Mouse (Mus musculus): ENCODE measurements around the gene Prkar1b.

Prkar1b gene

GRCm38 (mm10) chr5:139146476-139147075 is 3.2 kb downstream of the Prkar1b start:
- DNase-seq (ENCODE audit: low spot score) = no peak

GRCm38 (mm10) chr5:139145726-139146125 is 4.1 kb downstream of the Prkar1b start:
- DNase-seq (ENCODE audit: low spot score) = no peak

- no peak for DNase-seq (ENCODE audit: low spot score)
Measured at GRCm38 (mm10) chr5:139143890-139144289, 5.9 kb downstream of the Prkar1b start.

GRCm38 (mm10) chr5:139141326-139141725 is 8.5 kb downstream of the Prkar1b start:
- no peak for DNase-seq (ENCODE audit: low spot score)

GRCm38 (mm10) chr5:139140589-139140988 is 9.2 kb downstream of the Prkar1b start:
- no peak for DNase-seq (ENCODE audit: low spot score)

- no peak for DNase-seq (ENCODE audit: low spot score)
Measured at GRCm38 (mm10) chr5:139138926-139139472, 10.8 kb downstream of the Prkar1b start.

- DNase-seq (ENCODE audit: low spot score) = no peak
Measured at GRCm38 (mm10) chr5:139138261-139138925, 11.4 kb downstream of the Prkar1b start.

- no peak for DNase-seq (ENCODE audit: low spot score)
Measured at GRCm38 (mm10) chr5:139137176-139137575, 12.6 kb downstream of the Prkar1b start.

- no peak for DNase-seq (ENCODE audit: low spot score)
Measured at GRCm38 (mm10) chr5:139136341-139136740, 13.5 kb downstream of the Prkar1b start.

- no peak for DNase-seq (ENCODE audit: low spot score)
Measured at GRCm38 (mm10) chr5:139134501-139134900, 15.3 kb downstream of the Prkar1b start.

- no peak for DNase-seq (ENCODE audit: low spot score)
Measured at GRCm38 (mm10) chr5:139130351-139130750, 19.4 kb downstream of the Prkar1b start.

- DNase-seq (ENCODE audit: low spot score) = no peak
Measured at GRCm38 (mm10) chr5:139129572-139130151, 20.1 kb downstream of the Prkar1b start.

GRCm38 (mm10) chr5:139129078-139129477 is 20.7 kb downstream of the Prkar1b start:
- no peak for DNase-seq (ENCODE audit: low spot score)

- no peak for DNase-seq (ENCODE audit: low spot score)
Measured at GRCm38 (mm10) chr5:139128476-139129065, 21.2 kb downstream of the Prkar1b start.

- no peak for DNase-seq (ENCODE audit: low spot score)
Measured at GRCm38 (mm10) chr5:139125717-139126116, 24.1 kb downstream of the Prkar1b start.

GRCm38 (mm10) chr5:139118961-139119276 is 30.9 kb downstream of the Prkar1b start:
- DNase-seq (ENCODE audit: low spot score) = no peak

- DNase-seq (ENCODE audit: low spot score) = no peak
Measured at GRCm38 (mm10) chr5:139118139-139118960, 31.5 kb downstream of the Prkar1b start.

- no peak for DNase-seq (ENCODE audit: low spot score)
Measured at GRCm38 (mm10) chr5:139115507-139115906, 34.3 kb downstream of the Prkar1b start.

- DNase-seq (ENCODE audit: low spot score) = no peak
Measured at GRCm38 (mm10) chr5:139114876-139115275, 34.9 kb downstream of the Prkar1b start.

GRCm38 (mm10) chr5:139112418-139112817 is 37.4 kb downstream of the Prkar1b start:
- no peak for DNase-seq (ENCODE audit: low spot score)

GRCm38 (mm10) chr5:139111991-139112390 is 37.8 kb downstream of the Prkar1b start:
- no peak for DNase-seq (ENCODE audit: low spot score)

Data from urinary bladder, postnatal 25 days (tissue).